Mouse (Mus musculus): ENCODE results near the gene Bmt2.

DNA sequence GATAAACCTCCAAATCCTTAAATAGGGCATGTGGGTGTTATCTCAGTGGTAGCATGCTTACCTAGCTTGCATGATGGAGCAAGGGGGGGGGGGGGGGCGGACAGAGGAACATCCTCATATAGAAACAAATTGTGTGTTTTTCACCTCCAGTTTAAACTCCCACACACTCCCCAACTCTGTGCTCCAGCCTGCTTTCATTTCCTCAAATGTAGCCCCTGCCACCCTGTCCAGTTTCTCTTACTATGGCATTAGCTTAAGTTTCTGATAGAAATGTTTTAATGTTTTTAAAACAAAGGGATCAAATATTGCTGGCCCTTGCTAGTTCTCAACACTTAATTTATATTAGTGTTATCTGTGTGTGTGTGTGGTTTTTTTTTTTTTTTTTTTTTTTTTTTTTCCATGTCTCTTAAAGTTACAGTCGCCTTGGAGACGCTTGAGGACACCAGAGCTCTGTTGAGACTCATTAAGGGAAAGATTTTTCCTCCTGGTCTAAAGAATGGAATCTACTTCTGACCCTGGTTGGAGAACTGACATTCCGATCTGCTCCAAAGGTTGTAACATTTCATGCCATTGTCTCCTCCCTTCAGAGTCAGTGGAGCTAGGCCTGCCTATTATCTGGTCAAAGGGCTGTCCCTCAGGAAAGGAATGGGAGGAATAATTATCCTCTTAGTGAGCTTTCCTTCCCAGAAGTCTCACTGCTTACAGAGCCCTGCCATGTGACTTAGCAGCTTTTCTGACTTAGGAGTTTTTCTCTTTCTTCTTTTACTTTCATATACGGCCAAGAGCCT lies 68.2 kb downstream of the Bmt2 start:
- TF ChIP-seq USF1 (IDR thresholded peaks at IDR 0.05; ENCODE audit: low read depth, low read length) (0 out of 2 replicates have a peak, but pooled peaks have one; percentile 7), ZKSCAN1 (IDR thresholded peaks at IDR 0.05; ENCODE audit: borderline replicate concordance, low read depth, low read length) (no peak)
